Mouse (Mus musculus) forebrain, embryonic 14.5 days (tissue): ENCODE measurements around the gene Tm7sf2. TPM values are rescaled to one million over a fixed set of nuclear protein-coding genes. Genes with fewer than 3 reads are reported as not detected.
"Not testable (repeated sequence)": the region's sequence is repeated elsewhere in the genome, so short reads cannot be mapped to it uniquely, and the experiment has no call there.

Experiments used
- ATAC-seq: fragments of 200-750 bp; cut with Nextera tagmentation; 2 replicates; pipeline ENCODE4 v1.8.0; 2017; ENCODE audit warnings: mild to moderate bottlenecking, moderate library complexity
- DNase-seq: peaks from one replicate; pipeline ENCODE4 v3.0.0-alpha.2; 2015; ENCODE audit warnings: low spot score
- H3K27ac ChIP-seq: fragments of 300-500 bp; sonication (generic); 2 replicates; pipeline ENCODE4 v1.5.1; 2014; ENCODE audit warnings: low read depth, mild to moderate bottlenecking, control low read depth, low read length, moderate library complexity
- H3K27me3 ChIP-seq: fragments of 300-500 bp; sonication (generic); replicated peaks from 2 replicates; pipeline ENCODE4 v1.6.1; 2014; ENCODE audit warnings: low read length, control low read depth, mixed read lengths; ENCODE audit not compliant: control insufficient read depth, insufficient read depth
- H3K36me3 ChIP-seq: fragments of 300-500 bp; sonication (generic); 2 replicates; pipeline ENCODE4 v1.6.1; 2014; ENCODE audit warnings: low read length, control low read depth; ENCODE audit not compliant: control insufficient read depth, insufficient read depth
- H3K4me1 ChIP-seq: fragments of 300-500 bp; sonication (generic); 2 replicates; pipeline ENCODE4 v1.6.1; 2014; ENCODE audit warnings: antibody characterized with exemption, low read length, control low read depth; ENCODE audit not compliant: control insufficient read depth, insufficient read depth
- H3K4me2 ChIP-seq: fragments of 300-500 bp; sonication (generic); 2 replicates; pipeline ENCODE4 v1.6.1; 2014; ENCODE audit warnings: mild to moderate bottlenecking, control low read depth, low read length
- H3K4me3 ChIP-seq: fragments of 300-500 bp; sonication (generic); 2 replicates; pipeline ENCODE4 v1.5.1; 2014; ENCODE audit warnings: low read depth, low read length, control low read depth
- H3K9ac ChIP-seq: fragments of 300-500 bp; sonication (generic); 2 replicates; pipeline ENCODE4 v1.6.1; 2014; ENCODE audit warnings: mild to moderate bottlenecking, low read length, control low read depth, moderate library complexity
- H3K9me3 ChIP-seq: fragments of 300-500 bp; sonication (generic); replicated peaks from 2 replicates; pipeline ENCODE4 v1.6.1; 2016; ENCODE audit warnings: low read length, control low read depth, mixed read lengths; ENCODE audit not compliant: control insufficient read depth
- WGBS: fragments of 180-500 bp; shearing (Covaris S2); extraction: QIAGEN DNeasy Blood & Tissue Kit; methylation state at CpG from one replicate; pipeline ENCODE4 v1.1.7; 2014; 5-methylcytosine and 5-hydroxymethylcytosine counted together
- polyA plus RNA-seq: library from polyadenylated mRNA; unstranded; fragments of >200 nt; fragmentation: Nextera tagmentation; extraction: Ambion mirVana; gene quantifications from 2 replicates; pipeline ENCODE4 v1.2.1, GENCODE M21; 2014

The Tm7sf2 gene
- polyA plus RNA-seq, 1 experiment from 2014 or later = 32.6 TPM

DNA sequence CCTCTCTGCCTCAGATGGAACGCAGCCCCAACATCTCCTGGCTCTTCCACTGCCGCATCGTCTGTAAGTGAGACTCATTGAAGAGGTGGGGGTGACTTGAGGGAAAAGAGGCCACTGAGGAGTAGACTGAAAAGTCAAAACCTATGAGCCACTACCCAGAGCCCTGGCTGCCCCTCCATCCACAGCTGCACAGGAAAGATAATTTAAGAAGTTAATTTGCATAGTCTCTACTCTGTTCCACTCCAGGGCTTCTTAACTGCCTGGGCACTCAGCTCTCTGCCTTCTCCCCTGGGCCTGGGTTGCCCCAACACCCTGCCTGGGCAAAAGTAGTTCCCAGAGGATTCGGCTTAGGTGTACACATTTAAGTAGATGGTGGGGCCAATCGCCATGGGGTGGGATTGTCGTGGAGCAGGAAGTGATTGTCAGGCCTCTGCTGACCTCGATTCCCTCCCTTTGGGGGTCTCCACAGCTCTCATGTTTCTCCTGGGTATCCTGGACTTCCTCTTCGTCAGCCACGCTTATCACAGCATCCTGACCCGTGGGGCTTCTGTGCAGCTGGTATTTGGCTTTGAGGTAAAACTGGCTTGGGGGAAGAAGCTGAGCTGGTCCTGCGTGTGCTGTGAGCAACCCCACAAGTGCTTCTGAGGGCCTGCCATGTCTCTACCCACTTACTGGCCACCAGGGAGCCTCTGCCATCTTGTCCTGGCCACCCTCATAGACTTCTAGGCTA, 19.3 kb downstream of the Tm7sf2 start:
- WGBS = 95% methylated on average over 11 of the region's 11 CpGs
- H3K4me3 ChIP-seq = no peak overlapping the region
- no peaks in the 10 kb centered on the region for H3K9me3 ChIP-seq
- no peak overlapping the region for H3K27ac ChIP-seq
- no peak overlapping the region for H3K4me2 ChIP-seq
- ATAC-seq (no peak), DNase-seq (no peak)
- no peaks in the 10 kb centered on the region for H3K27me3 ChIP-seq
- peaks cover 15% of the 10 kb centered on the region for H3K4me1 ChIP-seq
- no peak overlapping the region for H3K9ac ChIP-seq
- peaks cover 58% of the 10 kb centered on the region for H3K36me3 ChIP-seq

DNA sequence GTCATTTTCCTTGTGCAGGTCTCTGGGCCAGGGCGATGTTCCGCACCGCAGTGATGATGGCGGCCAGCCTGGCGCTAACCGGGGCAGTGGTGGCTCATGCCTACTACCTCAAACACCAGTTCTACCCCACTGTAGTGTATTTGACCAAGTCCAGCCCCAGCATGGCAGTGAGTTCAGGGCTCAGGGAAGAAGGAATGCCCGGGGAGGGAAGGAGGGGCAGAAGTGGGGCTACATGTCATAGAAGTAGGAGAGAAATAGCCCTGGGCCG, 20.3 kb downstream of the Tm7sf2 start:
- Histone ChIP-seq H3K36me3 (peaks cover 48% of the 10 kb centered on the region), H3K27ac (no peak overlapping the region), H3K4me2 (peak overlapping the region; percentile 90), H3K27me3 (no peaks in the 10 kb centered on the region), H3K4me1 (peaks cover 15% of the 10 kb centered on the region), H3K9me3 (no peaks in the 10 kb centered on the region), H3K9ac (peak overlapping the region; percentile 84), H3K4me3 (peak overlapping the region; percentile 96)
- DNase-seq = no peak
- ATAC-seq = no peak
- WGBS = 91% methylated on average over 8 of the region's 8 CpGs

- H3K9me3 ChIP-seq = no peaks in the 10 kb centered on the region
- 2% methylated on average over 42 of the region's 44 CpGs for WGBS
- ATAC-seq (peak; percentile 16), DNase-seq (no peak)
- H3K4me2 ChIP-seq = peak overlapping the region; percentile 90
- peak overlapping the region; percentile 84 for H3K9ac ChIP-seq
- H3K36me3 ChIP-seq = peaks cover 43% of the 10 kb centered on the region
- peaks cover 15% of the 10 kb centered on the region for H3K4me1 ChIP-seq
- peak overlapping the region; percentile 99 for H3K27ac ChIP-seq
- peak overlapping the region; percentile 96 for H3K4me3 ChIP-seq
- H3K27me3 ChIP-seq = no peaks in the 10 kb centered on the region
Measured at GRCm38 (mm10) chr19:6047154-6047898, 20.8 kb downstream of the Tm7sf2 start.

DNA sequence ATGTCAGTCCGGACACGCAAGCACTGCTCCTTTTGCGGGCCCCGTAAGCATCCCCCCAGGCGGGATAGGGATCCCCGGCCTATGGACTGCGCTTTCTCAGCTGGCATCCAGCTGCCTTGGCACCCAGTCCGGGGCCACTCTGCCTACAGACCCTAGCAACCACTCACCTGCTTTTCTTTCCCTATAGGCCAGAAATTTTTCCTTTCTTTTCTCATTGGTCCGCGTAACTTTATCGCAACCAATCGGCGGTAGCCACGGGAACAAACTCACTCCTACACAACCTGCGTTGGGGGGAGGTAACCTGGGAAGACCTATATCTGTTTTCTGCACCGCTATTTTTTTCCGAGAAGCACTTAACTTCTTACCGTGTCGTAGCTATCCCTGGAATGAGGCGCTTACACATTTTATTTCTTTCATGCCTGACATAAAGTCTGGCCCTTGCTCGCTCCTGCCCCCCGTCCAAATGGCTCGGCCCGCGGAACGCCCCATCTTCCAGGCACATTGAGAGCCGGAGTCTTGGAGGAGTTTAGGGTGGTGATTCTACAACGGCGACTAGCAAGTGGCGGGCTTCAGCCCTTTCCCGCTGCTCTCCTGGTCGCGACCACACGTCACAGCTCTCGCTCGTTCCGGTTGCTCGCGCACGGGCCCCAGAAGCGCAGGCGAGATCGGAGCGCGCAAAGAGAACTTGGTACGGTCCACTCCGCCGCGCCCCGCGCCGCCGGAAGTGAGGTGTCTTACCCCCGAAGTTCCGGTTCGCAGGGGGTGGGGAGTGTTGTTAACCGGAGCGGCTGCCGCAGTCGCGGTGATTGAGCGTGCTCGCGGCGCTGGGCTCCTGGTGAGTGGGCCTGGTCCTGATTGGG, 21.6 kb downstream of the Tm7sf2 start, which contains the start of gene Syvn1:
Gene Syvn1, plus strand, starts transcription at position 283 of the 860 bp plus-strand sequence.
- under 1% methylated on average over 65 of the region's 65 CpGs for WGBS

GRCm38 (mm10) chr19:6045366-6046293, 22.5 kb downstream of the Tm7sf2 start:
- peak overlapping the region; percentile 99 for H3K27ac ChIP-seq
- peak overlapping the region; percentile 90 for H3K4me2 ChIP-seq
- DNase-seq = peak; percentile 75
- H3K9me3 ChIP-seq = no peaks in the 10 kb centered on the region
- H3K4me3 ChIP-seq = peak overlapping the region; percentile 96
- H3K36me3 ChIP-seq = peaks cover 26% of the 10 kb centered on the region
- peak overlapping the region; percentile 84 for H3K9ac ChIP-seq
- no peaks in the 10 kb centered on the region for H3K27me3 ChIP-seq
- ATAC-seq = peak; percentile 35
- H3K4me1 ChIP-seq = peaks cover 15% of the 10 kb centered on the region
- WGBS = 23% methylated on average over 20 of the region's 20 CpGs

More for the DNA sequence above, 21.6 kb downstream of the Tm7sf2 start, which contains the start of gene Syvn1:
- no peaks in the 10 kb centered on the region for H3K9me3 ChIP-seq
- H3K9ac ChIP-seq = peak within 1 kb of the TSS; percentile 84
- DNase-seq (peak; percentile 98), ATAC-seq (peak; percentile 94)
- H3K27me3 ChIP-seq = no peaks in the 10 kb centered on the region
- peak within 1 kb of the TSS; percentile 90 for H3K4me2 ChIP-seq
- H3K27ac ChIP-seq = peak within 1 kb of the TSS; percentile 99
- peaks cover 15% of the 10 kb centered on the region for H3K4me1 ChIP-seq
- H3K4me3 ChIP-seq = peak within 1 kb of the TSS; percentile 96
- peaks cover 35% of the 10 kb centered on the region for H3K36me3 ChIP-seq

GRCm38 (mm10) chr19:6044102-6044501, 24.1 kb downstream of the Tm7sf2 start:
- peak; percentile 71 for DNase-seq
- H3K9me3 ChIP-seq = not testable (repeated sequence)
- 72% methylated on average over 4 of the region's 4 CpGs for WGBS

DNA sequence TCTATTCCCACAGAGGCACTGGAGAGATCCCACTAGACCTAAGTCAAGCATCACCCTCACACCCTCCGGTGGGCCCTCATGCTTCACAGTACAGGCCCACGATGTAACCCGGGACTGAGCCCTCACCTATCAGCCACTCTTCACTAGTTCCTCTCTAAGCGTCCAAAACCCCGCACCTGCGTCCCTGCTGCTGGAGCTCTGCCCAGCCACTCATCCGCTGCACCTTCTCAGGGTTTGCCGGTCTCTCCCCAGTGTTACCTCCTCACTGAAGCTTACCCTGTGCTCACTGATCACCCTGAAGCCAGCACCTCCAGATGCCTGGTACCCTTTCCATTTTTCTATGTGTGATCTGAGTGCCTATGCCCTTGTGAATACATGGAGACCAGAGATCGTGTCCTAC, 25.9 kb downstream of the Tm7sf2 start:
- Histone ChIP-seq H3K4me1 (peaks cover 7% of the 10 kb centered on the region), H3K27ac (no peak overlapping the region), H3K36me3 (no peaks in the 10 kb centered on the region), H3K4me3 (no peak overlapping the region), H3K9me3 (no peaks in the 10 kb centered on the region), H3K4me2 (no peak overlapping the region), H3K27me3 (no peaks in the 10 kb centered on the region), H3K9ac (no peak overlapping the region)
- whole genome bisulfite sequencing = 84% methylated on average over 9 of the region's 9 CpGs
- ATAC-seq (no peak), DNase-seq (no peak)

More at GRCm38 (mm10) chr19:6044102-6044501, 24.1 kb downstream of the Tm7sf2 start:
- H3K4me1 ChIP-seq = peaks cover 15% of the 10 kb centered on the region
- not testable (repeated sequence) for ATAC-seq, H3K4me2 ChIP-seq, H3K27me3 ChIP-seq, H3K27ac ChIP-seq, H3K4me3 ChIP-seq, H3K9ac ChIP-seq
- peaks cover 11% of the 10 kb centered on the region for H3K36me3 ChIP-seq

DNA sequence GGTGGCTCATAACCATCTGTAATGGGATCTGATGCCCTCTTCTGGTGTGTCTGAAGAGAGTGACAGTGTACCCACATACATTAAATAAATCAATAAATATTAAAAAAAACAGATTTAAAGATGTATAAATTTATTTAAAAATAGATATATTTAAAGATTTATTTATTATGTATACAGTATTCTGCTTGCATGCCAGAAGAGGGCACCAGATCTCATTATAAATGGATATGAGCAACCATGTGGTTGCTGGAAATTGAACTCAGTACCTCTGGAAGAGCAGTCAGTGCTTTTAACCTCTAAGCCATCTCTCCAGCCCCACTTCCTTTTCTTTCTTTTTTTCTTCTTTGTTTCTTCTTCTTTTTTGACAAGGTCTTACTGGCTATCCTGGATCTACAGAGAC, 28.2 kb downstream of the Tm7sf2 start:
- Histone ChIP-seq H3K36me3 (no peaks in the 10 kb centered on the region), H3K9ac (no peak overlapping the region), H3K27ac (no peak overlapping the region), H3K4me3 (no peak overlapping the region), H3K4me1 (no peaks in the 10 kb centered on the region), H3K9me3 (no peaks in the 10 kb centered on the region), H3K27me3 (no peaks in the 10 kb centered on the region), H3K4me2 (no peak overlapping the region)
- DNase-seq (no peak), ATAC-seq (no peak)
